Mouse (Mus musculus) stomach, postnatal 0 days (tissue): ENCODE measurements around the gene Slc2a3.

ENCODE experiments used
- CTCF ChIP-seq: IDR thresholded peaks from 2 replicates; pipeline ENCODE4 v1.5.1; 2016; ENCODE audit warnings: antibody characterized with exemption, low read depth, mild to moderate bottlenecking, moderate library complexity
- EP300 ChIP-seq: optimal IDR thresholded peaks from 2 replicates; pipeline ENCODE3; 2016; ENCODE audit warnings: antibody characterized with exemption

- TF ChIP-seq CTCF (no peak), EP300 (no peak)
These were observed 59.1 kb downstream of the Slc2a3 start for GRCm38 (mm10) chr6:122742228-122742899.
